Mouse (Mus musculus): ENCODE measurements around the gene Dnah17. TPM values are rescaled to one million over a fixed set of nuclear protein-coding genes. Genes with fewer than 3 reads are reported as not detected.
A peak's percentile ranks its signal among the peaks of the same experiment; 100 is the strongest.

Gene Dnah17
- polyA plus RNA-seq, 1 experiment from 2014 or later = 0.09 TPM

DNA sequence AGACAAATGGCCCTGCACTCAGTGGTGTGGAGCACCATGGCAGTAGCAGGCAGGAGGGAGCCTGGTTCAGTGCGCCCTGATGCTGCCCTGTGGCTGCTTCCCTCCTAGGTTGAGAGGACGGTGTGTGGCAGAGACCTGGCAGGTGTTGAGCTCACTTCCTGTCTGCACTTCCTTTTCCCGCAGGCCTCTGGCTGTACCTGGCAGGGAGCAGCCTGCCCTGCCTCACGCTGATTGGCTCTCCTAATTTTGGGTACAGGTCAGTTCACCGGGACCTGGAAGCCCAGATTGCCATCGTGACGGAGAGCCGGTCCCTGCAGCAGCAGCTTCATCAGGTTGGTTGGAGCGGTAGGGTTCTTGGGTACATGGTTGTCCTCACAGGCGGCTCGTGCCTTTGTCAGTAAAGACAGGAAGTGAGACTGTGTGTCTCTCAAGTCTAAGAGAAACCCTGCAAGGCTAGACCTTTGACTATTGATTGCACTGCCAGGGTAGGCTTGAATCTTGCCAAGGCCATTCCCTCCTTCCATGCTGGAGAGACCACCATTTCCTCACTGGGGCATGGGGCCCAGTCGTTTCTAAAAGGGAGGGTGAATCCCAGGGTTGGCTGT is 115.9 kb downstream of the Dnah17 start:
- Histone ChIP-seq H3K4me1 (ENCODE audit: control insufficient read depth, insufficient read depth, low read length) (peaks cover 6% of the 10 kb centered on the region), H3K4me3 (ENCODE audit: low read length) (no peak overlapping the region), H3K9me3 (replicated peaks; ENCODE audit: control insufficient read depth, low read length) (no peaks in the 10 kb centered on the region), H3K9ac (ENCODE audit: low read length) (no peak overlapping the region), H3K27me3 (ENCODE audit: control insufficient read depth, insufficient read depth, low read length) (no peaks in the 10 kb centered on the region), H3K27ac (ENCODE audit: low read length) (peak overlapping the region; percentile 24; the same call in 1 of the 2 replicates), H3K4me2 (ENCODE audit: low read depth, low read length) (no peak overlapping the region), H3K36me3 (ENCODE audit: control insufficient read depth, insufficient read depth) (peaks cover 7% of the 10 kb centered on the region)
- 73% methylated on average over 12 of the region's 12 CpGs for WGBS
- ATAC-seq (replicated peaks; ENCODE audit: extremely low read depth, insufficient read depth, low FRiP score) = no peak; the same call in 1 of the 2 replicates

GRCm38 (mm10) chr11:118013339-118013738 is 117.1 kb downstream of the Dnah17 start:
- no peaks in the 10 kb centered on the region for H3K9me3 ChIP-seq (replicated peaks; ENCODE audit: control insufficient read depth, low read length)
- no peak overlapping the region for H3K27ac ChIP-seq (ENCODE audit: low read length)
- peaks cover 6% of the 10 kb centered on the region for H3K36me3 ChIP-seq (ENCODE audit: control insufficient read depth, insufficient read depth)
- WGBS = 70% methylated on average over 2 of the region's 2 CpGs
- no peak for ATAC-seq (replicated peaks; ENCODE audit: extremely low read depth, insufficient read depth, low FRiP score)
- no peaks in the 10 kb centered on the region for H3K27me3 ChIP-seq (ENCODE audit: control insufficient read depth, insufficient read depth, low read length)
- H3K4me3 ChIP-seq (ENCODE audit: low read length) = no peak overlapping the region
- H3K4me2 ChIP-seq (ENCODE audit: low read depth, low read length) = no peak overlapping the region
- H3K9ac ChIP-seq (ENCODE audit: low read length) = no peak overlapping the region
- H3K4me1 ChIP-seq (ENCODE audit: control insufficient read depth, insufficient read depth, low read length) = peaks cover 17% of the 10 kb centered on the region

DNA sequence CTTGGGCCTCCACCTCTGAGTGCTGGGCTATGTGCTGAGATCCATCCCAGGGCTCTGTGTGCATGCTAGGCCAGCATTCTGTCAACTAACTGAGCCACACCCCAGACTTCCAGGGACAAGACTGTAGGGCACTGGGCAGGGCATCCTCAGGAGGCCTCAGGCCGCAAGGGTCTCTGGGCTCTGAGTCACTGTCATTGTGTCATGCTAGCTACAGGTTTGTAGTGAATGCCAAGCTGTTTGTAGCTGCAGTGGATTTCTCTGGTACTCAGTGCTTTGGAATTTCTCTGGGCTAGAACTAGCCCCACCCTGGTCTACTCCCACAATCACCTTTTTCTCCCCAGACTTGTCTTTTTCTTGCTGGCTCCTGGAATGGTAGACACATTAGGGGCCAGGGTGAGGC is 117.8 kb downstream of the Dnah17 start:
- Histone ChIP-seq H3K27ac (ENCODE audit: low read length) (no peak overlapping the region), H3K4me1 (ENCODE audit: control insufficient read depth, insufficient read depth, low read length) (peaks cover 25% of the 10 kb centered on the region), H3K36me3 (ENCODE audit: control insufficient read depth, insufficient read depth) (no peaks in the 10 kb centered on the region), H3K9ac (ENCODE audit: low read length) (no peak overlapping the region), H3K9me3 (replicated peaks; ENCODE audit: control insufficient read depth, low read length) (no peaks in the 10 kb centered on the region), H3K4me3 (ENCODE audit: low read length) (no peak overlapping the region), H3K27me3 (ENCODE audit: control insufficient read depth, insufficient read depth, low read length) (no peaks in the 10 kb centered on the region), H3K4me2 (ENCODE audit: low read depth, low read length) (no peak overlapping the region)
- 82% methylated on average over 1 of the region's 1 CpGs for WGBS
- ATAC-seq (replicated peaks; ENCODE audit: extremely low read depth, insufficient read depth, low FRiP score) = no peak

DNA sequence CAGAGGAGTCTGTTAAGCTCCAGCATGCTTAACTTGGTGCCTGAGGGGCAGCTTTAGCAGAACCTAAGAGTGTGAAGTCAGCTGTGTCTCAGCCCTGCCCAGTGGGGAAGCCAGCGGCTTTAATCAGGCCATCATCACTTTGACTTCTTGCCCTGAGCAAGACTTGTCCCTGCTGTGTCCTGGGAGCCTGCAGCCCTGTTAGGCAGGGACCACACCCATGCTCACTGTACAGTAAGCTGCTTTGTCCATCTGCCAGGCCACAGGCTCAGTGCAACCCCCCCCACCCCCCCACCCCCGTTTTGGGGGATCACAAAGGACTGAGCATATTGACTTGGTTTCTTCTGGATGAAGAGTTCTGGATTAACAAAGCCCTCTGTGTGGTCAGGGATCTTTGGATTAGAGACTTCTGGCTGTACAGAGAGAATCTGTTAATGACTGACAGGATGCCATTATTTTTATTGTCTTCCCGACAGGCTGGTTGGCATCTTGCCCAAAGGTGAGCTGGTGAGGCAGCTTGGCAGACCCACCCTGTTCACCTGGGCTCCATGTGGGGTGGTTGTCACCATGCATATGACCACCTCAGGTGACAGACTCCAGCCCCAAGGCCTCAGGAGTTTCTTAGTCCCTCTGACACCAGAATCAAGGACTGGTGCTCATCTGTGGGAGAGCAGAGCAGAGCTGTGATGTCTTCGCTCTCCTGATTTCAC is 120.4 kb downstream of the Dnah17 start:
- Histone ChIP-seq H3K4me1 (ENCODE audit: control insufficient read depth, insufficient read depth, low read length) (peaks cover 28% of the 10 kb centered on the region), H3K4me3 (ENCODE audit: low read length) (no peak overlapping the region), H3K9ac (ENCODE audit: low read length) (peak overlapping the region; percentile 50; the same call in 1 of the 2 replicates), H3K27me3 (ENCODE audit: control insufficient read depth, insufficient read depth, low read length) (no peaks in the 10 kb centered on the region), H3K9me3 (replicated peaks; ENCODE audit: control insufficient read depth, low read length) (no peaks in the 10 kb centered on the region), H3K27ac (ENCODE audit: low read length) (no peak overlapping the region), H3K36me3 (ENCODE audit: control insufficient read depth, insufficient read depth) (peaks cover 16% of the 10 kb centered on the region), H3K4me2 (ENCODE audit: low read depth, low read length) (no peak overlapping the region)
- 47% methylated on average over 4 of the region's 4 CpGs for WGBS
- no peak for ATAC-seq (replicated peaks; ENCODE audit: extremely low read depth, insufficient read depth, low FRiP score)

GRCm38 (mm10) chr11:118008843-118009242 is 121.6 kb downstream of the Dnah17 start:
- 74% methylated on average over 8 of the region's 8 CpGs for WGBS
- Histone ChIP-seq H3K27ac (ENCODE audit: low read length) (peak overlapping the region; percentile 75), H3K27me3 (ENCODE audit: control insufficient read depth, insufficient read depth, low read length) (no peaks in the 10 kb centered on the region), H3K36me3 (ENCODE audit: control insufficient read depth, insufficient read depth) (peaks cover 18% of the 10 kb centered on the region), H3K9ac (ENCODE audit: low read length) (peak overlapping the region; percentile 45), H3K4me2 (ENCODE audit: low read depth, low read length) (no peak overlapping the region), H3K4me1 (ENCODE audit: control insufficient read depth, insufficient read depth, low read length) (peaks cover 30% of the 10 kb centered on the region), H3K4me3 (ENCODE audit: low read length) (no peak overlapping the region), H3K9me3 (replicated peaks; ENCODE audit: control insufficient read depth, low read length) (no peaks in the 10 kb centered on the region)
- ATAC-seq (replicated peaks; ENCODE audit: extremely low read depth, insufficient read depth, low FRiP score) = no peak

DNA sequence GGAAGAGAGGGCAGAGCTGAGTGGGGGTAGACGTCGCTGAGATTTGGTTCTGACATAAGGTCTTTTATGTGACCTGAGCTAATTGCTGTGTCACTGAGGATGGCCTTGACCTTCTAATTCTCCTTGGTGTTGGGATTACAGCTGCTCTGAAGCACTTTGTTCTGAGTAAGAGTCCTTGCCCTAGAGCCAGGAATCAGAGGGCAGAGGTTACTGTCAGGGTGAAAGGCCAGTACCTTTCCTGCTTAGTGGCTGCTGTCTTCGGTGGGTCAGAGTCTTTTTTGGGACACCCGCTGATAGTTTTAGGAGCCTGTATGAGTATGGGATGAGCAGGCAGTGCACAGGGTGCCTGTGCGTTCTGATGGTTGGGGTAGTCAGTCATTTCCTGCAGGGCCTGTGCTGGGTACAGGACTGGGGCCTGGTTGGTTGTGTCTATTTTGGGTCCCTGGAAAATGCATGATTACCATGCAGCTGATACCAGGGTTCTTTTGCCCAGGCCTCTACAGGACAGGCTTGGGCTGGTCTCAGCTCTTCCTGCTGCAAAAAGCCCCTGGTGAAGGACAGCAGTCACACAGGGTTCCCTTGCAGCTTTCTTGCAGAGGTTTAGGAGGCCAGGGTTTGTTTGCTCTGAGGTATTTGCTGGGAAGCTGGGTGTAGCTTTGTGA is 122.2 kb downstream of the Dnah17 start:
- H3K36me3 ChIP-seq (ENCODE audit: control insufficient read depth, insufficient read depth) = peaks cover 20% of the 10 kb centered on the region
- H3K9ac ChIP-seq (ENCODE audit: low read length) = peak overlapping the region; percentile 45
- peaks cover 34% of the 10 kb centered on the region for H3K4me1 ChIP-seq (ENCODE audit: control insufficient read depth, insufficient read depth, low read length)

GRCm38 (mm10) chr11:118007460-118008143 is 122.8 kb downstream of the Dnah17 start:
- Histone ChIP-seq H3K27ac (ENCODE audit: low read length) (peak overlapping the region; percentile 75), H3K9ac (ENCODE audit: low read length) (peak overlapping the region; percentile 13; the same call in 1 of the 2 replicates), H3K27me3 (ENCODE audit: control insufficient read depth, insufficient read depth, low read length) (no peaks in the 10 kb centered on the region), H3K4me1 (ENCODE audit: control insufficient read depth, insufficient read depth, low read length) (peaks cover 34% of the 10 kb centered on the region), H3K9me3 (replicated peaks; ENCODE audit: control insufficient read depth, low read length) (no peaks in the 10 kb centered on the region), H3K4me2 (ENCODE audit: low read depth, low read length) (no peak overlapping the region), H3K36me3 (ENCODE audit: control insufficient read depth, insufficient read depth) (peaks cover 20% of the 10 kb centered on the region), H3K4me3 (ENCODE audit: low read length) (no peak overlapping the region)
- 54% methylated on average over 8 of the region's 8 CpGs for WGBS
- ATAC-seq (replicated peaks; ENCODE audit: extremely low read depth, insufficient read depth, low FRiP score) = no peak

More for the DNA sequence above, 122.2 kb downstream of the Dnah17 start:
- no peak overlapping the region for H3K4me2 ChIP-seq (ENCODE audit: low read depth, low read length)
- ATAC-seq (replicated peaks; ENCODE audit: extremely low read depth, insufficient read depth, low FRiP score) = no peak
- 45% methylated on average over 5 of the region's 5 CpGs for WGBS
- H3K9me3 ChIP-seq (replicated peaks; ENCODE audit: control insufficient read depth, low read length) = no peaks in the 10 kb centered on the region
- no peak overlapping the region for H3K4me3 ChIP-seq (ENCODE audit: low read length)
- H3K27me3 ChIP-seq (ENCODE audit: control insufficient read depth, insufficient read depth, low read length) = no peaks in the 10 kb centered on the region
- peak overlapping the region; percentile 75 for H3K27ac ChIP-seq (ENCODE audit: low read length)

DNA sequence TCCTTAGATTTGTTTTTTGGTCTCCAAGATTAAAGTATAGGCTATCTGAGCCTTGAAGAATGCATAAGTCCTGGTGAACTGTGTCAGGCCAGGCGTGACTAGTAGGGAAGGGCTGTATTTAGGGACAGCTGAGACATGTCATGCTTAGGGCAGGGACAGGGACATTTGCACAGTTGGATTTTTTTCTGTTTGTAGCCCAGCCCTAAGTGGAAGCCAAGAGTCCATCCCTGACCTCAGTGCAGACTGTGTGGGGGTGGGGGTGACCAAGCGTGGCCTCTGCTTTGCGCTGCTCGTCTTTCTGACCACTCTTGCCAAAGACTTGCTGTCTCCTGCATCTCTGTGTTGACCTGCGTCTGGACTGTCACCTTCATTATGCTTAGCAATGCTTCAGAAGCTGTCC is 126.2 kb downstream of the Dnah17 start:
- Histone ChIP-seq H3K36me3 (ENCODE audit: control insufficient read depth, insufficient read depth) (peaks cover 30% of the 10 kb centered on the region), H3K27me3 (ENCODE audit: control insufficient read depth, insufficient read depth, low read length) (no peaks in the 10 kb centered on the region), H3K27ac (ENCODE audit: low read length) (peak overlapping the region; percentile 43; the same call in 1 of the 2 replicates), H3K4me3 (ENCODE audit: low read length) (no peak overlapping the region), H3K4me1 (ENCODE audit: control insufficient read depth, insufficient read depth, low read length) (peaks cover 42% of the 10 kb centered on the region), H3K4me2 (ENCODE audit: low read depth, low read length) (no peak overlapping the region), H3K9ac (ENCODE audit: low read length) (no peak overlapping the region), H3K9me3 (replicated peaks; ENCODE audit: control insufficient read depth, low read length) (no peaks in the 10 kb centered on the region)
- no peak for ATAC-seq (replicated peaks; ENCODE audit: extremely low read depth, insufficient read depth, low FRiP score)
- WGBS = 73% methylated on average over 5 of the region's 5 CpGs
